Mouse (Mus musculus) lung, postnatal 0 days (tissue): ENCODE data around the gene Fut11. TPM values are rescaled to one million over a fixed set of nuclear protein-coding genes. Genes with fewer than 3 reads are reported as not detected.
A peak's percentile ranks its signal among the peaks of the same experiment; 100 is the strongest.

Source experiments
- ATAC-seq: fragments of 200-750 bp; cut with Nextera tagmentation; 2 replicates; pipeline ENCODE4 v1.8.0; 2017; ENCODE audit warnings: moderate library complexity
- DNase-seq: peaks from one replicate; pipeline ENCODE4 v3.0.0-alpha.2; 2016; ENCODE audit warnings: low spot score
- H3K27ac ChIP-seq: fragments of 300-500 bp; sonication (generic); 2 replicates; pipeline ENCODE4 v1.5.1; 2014; ENCODE audit warnings: antibody characterized with exemption, mild to moderate bottlenecking, low read length, mixed read lengths
- H3K27me3 ChIP-seq: fragments of 300-500 bp; sonication (generic); replicated peaks from 2 replicates; pipeline ENCODE4 v1.6.1; 2014; ENCODE audit warnings: low read length, mixed read lengths; ENCODE audit not compliant: insufficient read depth
- H3K36me3 ChIP-seq: fragments of 300-500 bp; sonication (generic); 2 replicates; pipeline ENCODE4 v1.6.1; 2014; ENCODE audit warnings: low read length, mixed read lengths; ENCODE audit not compliant: insufficient read depth
- H3K4me1 ChIP-seq: fragments of 300-500 bp; sonication (generic); 2 replicates; pipeline ENCODE4 v1.6.1; 2014; ENCODE audit warnings: antibody characterized with exemption, low read depth, low read length, mixed read lengths; ENCODE audit not compliant: insufficient read depth
- H3K4me2 ChIP-seq: fragments of 300-500 bp; sonication (generic); replicated peaks from 2 replicates; pipeline ENCODE4 v1.6.1; 2014; ENCODE audit warnings: low read depth, mild to moderate bottlenecking, low read length, moderate library complexity, mixed read lengths
- H3K4me3 ChIP-seq: fragments of 300-500 bp; sonication (generic); 2 replicates; pipeline ENCODE4 v1.5.1; 2014; ENCODE audit warnings: low read depth, low read length
- H3K9ac ChIP-seq: fragments of 300-500 bp; sonication (generic); replicated peaks from 2 replicates; pipeline ENCODE4 v1.6.1; 2014; ENCODE audit warnings: low read depth, mild to moderate bottlenecking
- H3K9me3 ChIP-seq: fragments of 300-500 bp; sonication (generic); 2 replicates; pipeline ENCODE4 v1.6.1; 2016; ENCODE audit warnings: low read length, mixed read lengths
- CTCF ChIP-seq: IDR thresholded peaks from 2 replicates; pipeline ENCODE4 v1.5.1; 2016; ENCODE audit warnings: antibody characterized with exemption, mild to moderate bottlenecking
- EP300 ChIP-seq: IDR thresholded peaks from 2 replicates; pipeline ENCODE4 v1.6.1; 2016; ENCODE audit warnings: antibody characterized with exemption, mild to moderate bottlenecking, control low read depth
- WGBS: fragments of 180-500 bp; shearing (Covaris S2); extraction: QIAGEN DNeasy Blood & Tissue Kit; methylation state at CpG from one replicate; pipeline ENCODE4 v1.1.7; 2014; 5-methylcytosine and 5-hydroxymethylcytosine counted together
- polyA plus RNA-seq: library from polyadenylated mRNA; unstranded; fragments of >200 nt; fragmentation: Nextera tagmentation; extraction: Ambion mirVana; gene quantifications from 2 replicates; pipeline ENCODE4 v1.2.1, GENCODE M21; 2015

Gene Fut11
- polyA plus RNA-seq, 1 experiment from 2014 or later = 24.2 TPM

DNA sequence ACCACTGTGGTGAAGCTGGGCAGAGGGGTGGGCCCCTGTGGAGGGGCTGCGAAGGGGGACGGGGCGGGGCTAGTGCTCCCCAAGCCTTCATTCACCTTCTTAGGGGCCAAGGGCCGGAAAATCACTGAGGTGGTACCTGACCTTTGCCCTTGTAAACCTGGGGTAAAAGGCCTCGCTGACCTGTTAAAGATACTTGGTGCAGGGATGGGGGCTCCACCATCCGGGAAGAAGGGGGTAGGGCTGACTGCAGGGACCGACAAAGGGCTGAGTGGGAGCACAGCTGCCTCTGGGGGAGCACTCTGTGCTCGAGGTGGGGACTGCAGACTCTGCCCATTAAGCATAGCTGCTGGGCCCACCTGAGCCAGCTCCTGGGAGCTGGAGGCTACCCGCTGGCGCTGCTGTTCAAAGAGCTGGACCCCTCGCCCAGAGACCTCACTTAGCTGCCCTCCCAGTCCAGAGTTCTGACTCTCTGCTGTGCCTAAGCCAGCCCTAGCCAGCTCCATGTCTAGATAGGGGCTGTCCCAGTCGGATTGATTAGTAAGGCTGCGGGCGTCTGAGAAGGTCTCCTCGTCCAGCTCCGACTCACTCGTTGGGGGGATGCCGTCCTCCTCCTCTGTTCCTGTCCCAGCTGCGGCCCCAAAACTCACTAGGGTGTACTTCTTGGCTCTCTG is 33.0 kb upstream of the Fut11 start:
- no peak for DNase-seq
- Histone ChIP-seq H3K4me1 (peaks cover 3% of the 10 kb centered on the region; the same call in 1 of the 2 replicates), H3K9me3 (no peaks in the 10 kb centered on the region), H3K9ac (peak overlapping the region; percentile 48), H3K4me2 (peak overlapping the region; percentile 95), H3K27ac (peak overlapping the region; percentile 71), H3K27me3 (no peaks in the 10 kb centered on the region), H3K36me3 (no peaks in the 10 kb centered on the region), H3K4me3 (peak overlapping the region; percentile 55)
- WGBS = 18% methylated on average over 19 of the region's 19 CpGs
- TF ChIP-seq EP300 (no peak), CTCF (no peak)
- no peak for ATAC-seq

- Histone ChIP-seq H3K36me3 (no peaks in the 10 kb centered on the region), H3K27me3 (no peaks in the 10 kb centered on the region), H3K4me2 (no peak overlapping the region), H3K9ac (no peak overlapping the region), H3K9me3 (no peaks in the 10 kb centered on the region), H3K4me1 (peaks cover 3% of the 10 kb centered on the region; the same call in 1 of the 2 replicates), H3K27ac (no peak overlapping the region), H3K4me3 (no peak overlapping the region)
- DNase-seq (no peak), ATAC-seq (no peak)
- WGBS = 79% methylated on average over 3 of the region's 3 CpGs
- no peak for TF ChIP-seq EP300
- no peak for TF ChIP-seq CTCF
Observed at GRCm38 (mm10) chr14:20662740-20663139, 32.0 kb upstream of the Fut11 start.

GRCm38 (mm10) chr14:20663601-20664000 is 31.2 kb upstream of the Fut11 start:
- WGBS = 57% methylated on average over 2 of the region's 2 CpGs
- no peak overlapping the region for H3K27ac ChIP-seq

GRCm38 (mm10) chr14:20664436-20664835 is 30.3 kb upstream of the Fut11 start:
- ATAC-seq (no peak), DNase-seq (no peak)
- 83% methylated on average over 2 of the region's 3 CpGs for WGBS
- Histone ChIP-seq H3K36me3 (no peaks in the 10 kb centered on the region), H3K9ac (no peak overlapping the region), H3K4me1 (peaks cover 3% of the 10 kb centered on the region; the same call in 1 of the 2 replicates), H3K27ac (no peak overlapping the region), H3K9me3 (no peaks in the 10 kb centered on the region), H3K27me3 (no peaks in the 10 kb centered on the region), H3K4me2 (no peak overlapping the region), H3K4me3 (no peak overlapping the region)
- no peak for TF ChIP-seq EP300
- no peak for TF ChIP-seq CTCF

More at GRCm38 (mm10) chr14:20663601-20664000, 31.2 kb upstream of the Fut11 start:
- H3K9ac ChIP-seq = no peak overlapping the region
- DNase-seq = no peak
- no peaks in the 10 kb centered on the region for H3K27me3 ChIP-seq
- no peak for TF ChIP-seq EP300
- no peak for TF ChIP-seq CTCF
- no peak overlapping the region for H3K4me3 ChIP-seq
- no peak overlapping the region for H3K4me2 ChIP-seq
- H3K36me3 ChIP-seq = no peaks in the 10 kb centered on the region
- no peaks in the 10 kb centered on the region for H3K9me3 ChIP-seq
- ATAC-seq = no peak
- H3K4me1 ChIP-seq = peaks cover 3% of the 10 kb centered on the region; the same call in 1 of the 2 replicates

DNA sequence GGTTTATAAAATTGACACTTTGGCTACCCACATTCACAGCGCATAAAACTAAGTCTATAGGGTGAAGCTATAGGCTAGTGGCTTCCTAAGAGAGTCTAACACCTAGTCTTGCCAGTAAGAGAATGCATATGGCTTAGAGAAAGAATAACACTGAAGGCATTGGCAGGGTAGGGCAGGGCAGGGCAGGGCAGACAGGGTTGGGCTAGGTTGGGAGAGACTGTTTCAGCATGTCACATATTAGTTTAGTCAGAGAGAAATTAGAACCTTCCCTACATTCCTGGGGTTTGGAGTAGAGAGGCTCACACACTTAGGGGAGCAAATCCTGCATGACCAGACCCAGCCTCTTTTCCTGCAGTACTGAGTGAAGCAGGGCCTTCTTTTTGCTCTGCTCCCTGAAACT is 27.3 kb upstream of the Fut11 start:
- no peaks in the 10 kb centered on the region for H3K4me1 ChIP-seq
- no peak overlapping the region for H3K4me3 ChIP-seq
- H3K36me3 ChIP-seq = no peaks in the 10 kb centered on the region
- no peak overlapping the region for H3K9ac ChIP-seq
- TF ChIP-seq CTCF = no peak
- no peak overlapping the region for H3K4me2 ChIP-seq
- no peaks in the 10 kb centered on the region for H3K27me3 ChIP-seq
- H3K9me3 ChIP-seq = no peaks in the 10 kb centered on the region
- no peak; the same call in 1 of the 2 replicates for ATAC-seq
- no peak overlapping the region for H3K27ac ChIP-seq
- WGBS = 72% methylated on average over 1 of the region's 1 CpGs
- DNase-seq = no peak

DNA sequence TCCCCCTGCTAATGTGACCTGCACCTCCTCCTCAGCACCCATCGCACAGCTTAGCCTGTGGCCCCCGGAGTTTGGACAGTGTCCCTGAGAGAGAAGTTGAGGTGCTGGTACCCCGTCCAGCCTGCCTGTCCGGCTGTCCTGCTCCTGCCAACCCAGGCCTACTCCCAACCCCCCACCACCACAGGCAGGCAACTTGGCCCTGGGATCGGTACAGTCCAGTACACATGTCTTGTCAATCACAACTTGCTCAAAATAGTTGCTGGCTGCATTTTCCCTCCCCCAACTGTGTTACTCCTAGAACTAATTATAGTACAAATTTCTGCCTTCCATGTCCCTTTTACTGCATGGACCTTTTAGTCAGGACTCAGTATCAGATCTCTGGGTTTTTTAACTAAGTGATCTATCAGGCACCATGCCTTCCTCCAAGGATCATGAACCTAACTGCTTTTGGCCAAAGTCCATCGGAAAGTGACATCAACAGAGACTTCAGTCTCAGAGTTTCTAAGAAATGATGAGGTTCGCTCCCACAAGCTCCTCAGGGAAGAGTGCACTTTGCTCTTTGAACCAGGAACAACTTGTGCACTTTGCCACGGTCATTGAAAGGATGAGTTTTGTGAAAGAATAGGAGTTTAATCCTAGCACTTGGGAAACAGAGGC is 26.5 kb upstream of the Fut11 start, which contains the start of gene Synpo2l:
Gene Synpo2l, minus strand, starts transcription at position 201 of the 657 bp plus-strand sequence.
- no peaks in the 10 kb centered on the region for H3K27me3 ChIP-seq
- H3K9ac ChIP-seq = no peak within 1 kb of the TSS
- no peak for ATAC-seq
- no peaks in the 10 kb centered on the region for H3K9me3 ChIP-seq
- H3K36me3 ChIP-seq = no peaks in the 10 kb centered on the region
- no peaks in the 10 kb centered on the region for H3K4me1 ChIP-seq
- DNase-seq = no peak
- WGBS = 78% methylated on average over 8 of the region's 8 CpGs
- H3K4me2 ChIP-seq = no peak within 1 kb of the TSS
- H3K4me3 ChIP-seq = no peak within 1 kb of the TSS
- TF ChIP-seq EP300 (no peak), CTCF (no peak)
- H3K27ac ChIP-seq = no peak within 1 kb of the TSS
